Mouse (Mus musculus) liver, embryonic 14.5 days (tissue): ENCODE measurements around the gene Itgb6.

Experiments used
- CTCF ChIP-seq: IDR thresholded peaks from 2 replicates; pipeline ENCODE4 v1.5.1; 2016; ENCODE audit warnings: antibody characterized with exemption, low read depth, control low read depth
- EP300 ChIP-seq: IDR thresholded peaks from 2 replicates; pipeline ENCODE4 v1.6.1; 2016; ENCODE audit warnings: antibody characterized with exemption, low read depth

DNA sequence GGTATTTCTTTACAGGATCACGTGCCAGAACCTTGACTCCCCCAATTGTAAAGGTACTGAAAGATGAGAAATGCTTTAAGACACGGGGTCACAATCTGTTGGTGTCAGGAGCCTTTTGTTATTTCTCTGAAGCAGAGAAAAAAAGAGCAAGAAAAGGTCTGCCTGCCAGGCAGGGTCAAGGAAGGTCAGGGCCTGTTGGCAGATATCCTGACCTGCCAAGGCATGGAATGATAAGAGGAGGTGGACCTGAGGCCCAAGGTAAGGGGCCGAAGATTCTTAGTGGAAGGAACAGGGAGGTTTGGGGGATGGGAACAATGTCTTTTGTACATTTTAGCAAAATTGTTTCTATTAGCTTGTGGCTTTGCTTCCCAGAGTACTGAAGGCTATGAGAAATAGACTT, 13.8 kb downstream of the Itgb6 start:
- TF ChIP-seq CTCF (no peak), EP300 (no peak)
